Mouse (Mus musculus): ENCODE measurements around the gene Gja4. TPM values are rescaled to one million over a fixed set of nuclear protein-coding genes. Genes with fewer than 3 reads are reported as not detected.

Gene Gja4
- polyA plus RNA-seq, 1 experiment from 2014 or later = 42.2 TPM

DNA sequence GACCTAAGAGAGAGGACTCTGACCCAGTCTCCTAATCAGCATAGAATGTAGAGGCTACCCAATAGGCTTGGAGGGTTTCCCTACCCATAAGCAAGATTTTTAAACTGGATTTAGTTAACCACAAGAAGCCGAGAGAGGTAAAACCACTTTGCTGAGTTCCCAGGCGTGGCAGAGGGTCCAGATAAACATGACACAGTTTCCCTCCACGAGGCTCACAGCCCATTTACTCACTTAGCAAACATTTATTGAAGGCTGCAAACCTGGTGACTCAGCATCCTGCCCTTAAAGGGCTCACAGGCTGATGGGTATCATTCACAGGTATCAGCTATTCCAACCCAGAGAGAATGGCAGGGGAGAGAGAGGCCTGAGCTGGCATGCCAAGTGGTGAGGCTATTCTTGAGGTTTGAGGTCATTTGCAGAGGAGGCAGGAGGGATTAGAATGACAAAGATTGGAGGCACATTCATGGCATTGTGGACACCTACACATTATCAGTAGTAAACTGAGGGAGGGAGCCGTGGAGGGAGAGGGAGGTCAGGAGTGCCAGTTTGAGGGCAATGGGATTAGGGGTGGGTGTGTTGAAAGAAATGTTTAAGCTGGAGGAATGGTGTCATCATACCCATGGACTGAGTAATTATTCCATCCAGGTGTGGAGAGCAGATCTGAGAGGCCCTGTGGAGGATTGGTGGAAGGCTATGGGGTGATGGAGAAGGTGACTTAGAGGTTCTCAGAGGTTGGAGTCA, 35.9 kb upstream of the Gja4 start:
- no peak overlapping the region for H3K4me3 ChIP-seq (ENCODE audit: control insufficient read depth in 1 of 2, insufficient read depth in 1 of 2, low read depth in 1 of 2, low read length in 2 of 2)
- H3K27ac ChIP-seq (replicated peaks in 1 of 2; ENCODE audit: control insufficient read depth in 1 of 2, insufficient read depth in 1 of 2, low read depth in 2 of 2, low read length in 2 of 2) = no peak overlapping the region
- H3K4me2 ChIP-seq (ENCODE audit: low read length) = no peak overlapping the region
- H3K9me3 ChIP-seq (ENCODE audit: control insufficient read depth, low read length) = no peaks in the 10 kb centered on the region
- no peaks in the 10 kb centered on the region for H3K27me3 ChIP-seq (ENCODE audit: control insufficient read depth, insufficient read depth, low read length)
- no peak for ATAC-seq (ENCODE audit: insufficient number of reproducible peaks, insufficient read depth, low FRiP score, low read depth)
- no peak overlapping the region for H3K9ac ChIP-seq (ENCODE audit: low read length)
- H3K36me3 ChIP-seq (ENCODE audit: control insufficient read depth, insufficient read depth, low read length) = no peaks in the 10 kb centered on the region
- WGBS = 56% methylated on average over 4 of the region's 4 CpGs
- H3K4me1 ChIP-seq (ENCODE audit: control insufficient read depth in 2 of 2, insufficient read depth in 2 of 2, low read length in 2 of 2) = peaks cover 12 to 14% of the 10 kb centered on the region in 2 experiments

- no peaks in the 10 kb centered on the region for H3K9me3 ChIP-seq (ENCODE audit: control insufficient read depth, low read length)
- WGBS = 56% methylated on average over 5 of the region's 5 CpGs
- no peak overlapping the region for H3K27ac ChIP-seq (replicated peaks in 1 of 2; ENCODE audit: control insufficient read depth in 1 of 2, insufficient read depth in 1 of 2, low read depth in 2 of 2, low read length in 2 of 2)
- no peak for ATAC-seq (ENCODE audit: insufficient number of reproducible peaks, insufficient read depth, low FRiP score, low read depth)
- H3K4me1 ChIP-seq (ENCODE audit: control insufficient read depth in 2 of 2, insufficient read depth in 2 of 2, low read length in 2 of 2) = no peaks in the 10 kb centered on the region
- no peaks in the 10 kb centered on the region for H3K27me3 ChIP-seq (ENCODE audit: control insufficient read depth, insufficient read depth, low read length)
- no peak overlapping the region for H3K4me2 ChIP-seq (ENCODE audit: low read length)
- H3K36me3 ChIP-seq (ENCODE audit: control insufficient read depth, insufficient read depth, low read length) = no peaks in the 10 kb centered on the region
- H3K4me3 ChIP-seq (ENCODE audit: control insufficient read depth in 1 of 2, insufficient read depth in 1 of 2, low read depth in 1 of 2, low read length in 2 of 2) = no peak overlapping the region
- H3K9ac ChIP-seq (ENCODE audit: low read length) = no peak overlapping the region
Measured at GRCm38 (mm10) chr4:127345000-127345399, 31.2 kb upstream of the Gja4 start.

DNA sequence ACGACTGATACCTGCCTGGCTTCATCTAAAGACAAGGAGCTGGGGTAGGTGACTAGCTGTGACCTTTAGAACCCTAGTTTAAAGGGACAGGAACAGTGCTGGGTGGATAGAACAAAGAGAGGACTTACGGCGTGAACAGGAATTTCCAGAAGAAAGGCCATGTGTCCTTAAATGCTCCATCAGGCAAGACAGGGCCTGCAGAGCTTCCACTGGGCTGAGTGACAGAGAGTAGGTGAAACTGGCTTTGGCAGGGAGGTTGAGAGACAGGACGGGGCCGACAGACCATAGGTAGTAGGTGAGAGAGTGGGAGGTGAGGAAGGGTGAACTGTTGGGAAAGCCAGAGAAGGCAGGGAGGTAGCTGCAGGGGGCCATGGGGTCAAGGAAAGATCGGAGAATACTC, 27.5 kb upstream of the Gja4 start:
- no peak overlapping the region for H3K9ac ChIP-seq (ENCODE audit: low read length)
- H3K27ac ChIP-seq (replicated peaks in 1 of 2; ENCODE audit: control insufficient read depth in 1 of 2, insufficient read depth in 1 of 2, low read depth in 2 of 2, low read length in 2 of 2) = no peak overlapping the region
- H3K4me1 ChIP-seq (ENCODE audit: control insufficient read depth in 2 of 2, insufficient read depth in 2 of 2, low read length in 2 of 2) = no peaks in the 10 kb centered on the region
- H3K4me2 ChIP-seq (ENCODE audit: low read length) = no peak overlapping the region
- H3K27me3 ChIP-seq (ENCODE audit: control insufficient read depth, insufficient read depth, low read length) = no peaks in the 10 kb centered on the region
- no peaks in the 10 kb centered on the region for H3K9me3 ChIP-seq (ENCODE audit: control insufficient read depth, low read length)
- H3K36me3 ChIP-seq (ENCODE audit: control insufficient read depth, insufficient read depth, low read length) = no peaks in the 10 kb centered on the region
- WGBS = 45% methylated on average over 6 of the region's 6 CpGs
- ATAC-seq (ENCODE audit: insufficient number of reproducible peaks, insufficient read depth, low FRiP score, low read depth) = no peak
- H3K4me3 ChIP-seq (ENCODE audit: control insufficient read depth in 1 of 2, insufficient read depth in 1 of 2, low read depth in 1 of 2, low read length in 2 of 2) = no peak overlapping the region

DNA sequence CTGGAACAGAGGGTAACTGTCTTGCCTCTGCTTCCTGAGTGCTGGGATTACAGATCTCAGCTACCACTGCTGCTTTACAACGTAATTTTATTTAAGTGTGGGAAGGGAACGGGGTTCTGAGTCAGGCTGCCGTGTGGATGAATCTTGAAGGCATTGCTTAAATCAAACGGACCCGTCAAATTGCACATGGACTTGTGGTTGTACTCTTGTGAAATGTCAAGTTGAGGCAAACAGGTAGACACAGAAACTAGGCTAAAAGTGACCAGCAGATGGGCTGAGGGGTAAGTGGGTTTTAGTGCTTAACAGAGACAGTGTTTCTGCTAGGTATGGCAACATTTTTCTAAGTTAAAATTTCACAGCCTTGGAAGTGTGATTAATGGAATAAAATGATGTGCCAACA, 23.8 kb upstream of the Gja4 start:
- Histone ChIP-seq H3K4me3 (ENCODE audit: control insufficient read depth in 1 of 2, insufficient read depth in 1 of 2, low read depth in 1 of 2, low read length in 2 of 2) (no peak overlapping the region), H3K9ac (ENCODE audit: low read length) (no peak overlapping the region), H3K9me3 (ENCODE audit: control insufficient read depth, low read length) (no peaks in the 10 kb centered on the region), H3K4me2 (ENCODE audit: low read length) (no peak overlapping the region), H3K27ac (replicated peaks in 1 of 2; ENCODE audit: control insufficient read depth in 1 of 2, insufficient read depth in 1 of 2, low read depth in 2 of 2, low read length in 2 of 2) (no peak overlapping the region), H3K27me3 (ENCODE audit: control insufficient read depth, insufficient read depth, low read length) (peaks cover 4% of the 10 kb centered on the region), H3K36me3 (ENCODE audit: control insufficient read depth, insufficient read depth, low read length) (no peaks in the 10 kb centered on the region), H3K4me1 (ENCODE audit: control insufficient read depth in 2 of 2, insufficient read depth in 2 of 2, low read length in 2 of 2) (no peaks in the 10 kb centered on the region)
- no peak for ATAC-seq (ENCODE audit: insufficient number of reproducible peaks, insufficient read depth, low FRiP score, low read depth)
- WGBS = 87% methylated on average over 5 of the region's 5 CpGs

DNA sequence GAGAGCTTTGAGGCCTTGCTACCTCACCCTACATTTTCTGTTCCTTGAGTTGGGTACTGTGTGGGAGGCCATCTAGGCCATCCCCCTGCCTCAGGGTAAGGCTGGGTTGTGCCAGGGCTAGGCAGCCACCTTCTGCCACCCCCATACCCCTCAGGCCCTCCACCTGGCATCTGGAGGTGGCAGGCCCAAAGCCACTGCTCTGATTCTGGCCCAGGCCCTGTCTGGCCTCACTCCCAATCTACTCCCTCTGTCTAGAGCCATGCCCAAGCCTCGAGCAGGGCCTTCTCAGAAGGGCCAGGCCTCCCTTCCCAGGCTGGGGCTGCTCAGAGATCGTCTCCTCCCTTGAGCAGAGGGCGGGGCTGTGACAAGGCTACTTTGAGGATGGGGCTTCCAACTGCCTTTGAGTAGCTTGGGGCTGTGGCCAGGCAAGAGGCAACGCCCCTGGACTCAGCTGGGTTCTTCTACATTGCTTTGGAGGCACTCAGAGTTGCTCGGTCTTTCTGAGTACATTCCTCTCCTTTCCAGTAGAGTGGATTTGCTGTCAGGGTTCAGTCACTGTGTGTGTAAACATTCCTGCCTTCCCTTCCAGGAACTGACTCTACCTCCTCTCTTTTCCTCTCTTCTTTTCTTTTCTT, 21.1 kb upstream of the Gja4 start:
- H3K4me1 ChIP-seq (ENCODE audit: control insufficient read depth in 2 of 2, insufficient read depth in 2 of 2, low read length in 2 of 2) = peaks cover 5 to 7% of the 10 kb centered on the region in 2 experiments; a peak in 3 of 4 replicates
- H3K9ac ChIP-seq (ENCODE audit: low read length) = no peak overlapping the region
- H3K4me2 ChIP-seq (ENCODE audit: low read length) = no peak overlapping the region
- peaks cover 31% of the 10 kb centered on the region for H3K27me3 ChIP-seq (ENCODE audit: control insufficient read depth, insufficient read depth, low read length)
- H3K4me3 ChIP-seq (ENCODE audit: control insufficient read depth in 1 of 2, insufficient read depth in 1 of 2, low read depth in 1 of 2, low read length in 2 of 2) = no peak overlapping the region
- 32% methylated on average over 5 of the region's 5 CpGs for WGBS
- H3K36me3 ChIP-seq (ENCODE audit: control insufficient read depth, insufficient read depth, low read length) = no peaks in the 10 kb centered on the region
- no peak overlapping the region for H3K27ac ChIP-seq (replicated peaks in 1 of 2; ENCODE audit: control insufficient read depth in 1 of 2, insufficient read depth in 1 of 2, low read depth in 2 of 2, low read length in 2 of 2)
- ATAC-seq (ENCODE audit: insufficient number of reproducible peaks, insufficient read depth, low FRiP score, low read depth) = no peak
- no peaks in the 10 kb centered on the region for H3K9me3 ChIP-seq (ENCODE audit: control insufficient read depth, low read length)

DNA sequence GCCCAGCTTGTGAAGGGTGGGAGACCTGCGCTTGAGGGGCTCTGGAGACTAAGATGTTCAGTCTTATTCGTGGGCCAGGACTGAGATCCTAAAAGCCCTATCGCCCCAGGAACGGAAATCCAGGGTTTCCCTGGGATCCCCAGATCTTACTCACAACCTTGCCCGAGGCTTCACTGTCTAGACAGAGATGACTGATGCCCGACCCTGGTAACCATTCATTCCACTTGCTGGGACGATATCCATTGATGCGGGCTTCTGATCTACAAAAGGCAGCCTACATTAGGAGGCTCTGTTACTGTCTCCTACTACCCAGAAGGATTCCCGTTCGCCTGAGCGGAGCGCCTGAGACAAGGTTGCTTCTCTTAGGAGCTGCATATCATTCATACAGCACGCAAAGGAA, 17.3 kb upstream of the Gja4 start:
- H3K27me3 ChIP-seq (ENCODE audit: control insufficient read depth, insufficient read depth, low read length) = peaks cover 64% of the 10 kb centered on the region
- H3K4me3 ChIP-seq (ENCODE audit: control insufficient read depth in 1 of 2, insufficient read depth in 1 of 2, low read depth in 1 of 2, low read length in 2 of 2) = no peak overlapping the region
- 27% methylated on average over 13 of the region's 13 CpGs for WGBS
- H3K4me2 ChIP-seq (ENCODE audit: low read length) = no peak overlapping the region
- H3K9me3 ChIP-seq (ENCODE audit: control insufficient read depth, low read length) = no peaks in the 10 kb centered on the region
- H3K9ac ChIP-seq (ENCODE audit: low read length) = no peak overlapping the region
- no peak for ATAC-seq (ENCODE audit: insufficient number of reproducible peaks, insufficient read depth, low FRiP score, low read depth)
- no peak overlapping the region for H3K27ac ChIP-seq (replicated peaks in 1 of 2; ENCODE audit: control insufficient read depth in 1 of 2, insufficient read depth in 1 of 2, low read depth in 2 of 2, low read length in 2 of 2)
- no peaks in the 10 kb centered on the region for H3K36me3 ChIP-seq (ENCODE audit: control insufficient read depth, insufficient read depth, low read length)
- H3K4me1 ChIP-seq (ENCODE audit: control insufficient read depth in 2 of 2, insufficient read depth in 2 of 2, low read length in 2 of 2) = peaks cover 5 to 10% of the 10 kb centered on the region in 2 experiments; a peak in 3 of 4 replicates

GRCm38 (mm10) chr4:127330181-127331100, 16.6 kb upstream of the Gja4 start, which contains the start of gene Gjb3:
Gene Gjb3, minus strand, starts transcription at chr4:127330844.
- no peak for ATAC-seq (ENCODE audit: insufficient number of reproducible peaks, insufficient read depth, low FRiP score, low read depth)
- H3K4me3 ChIP-seq (ENCODE audit: control insufficient read depth in 1 of 2, insufficient read depth in 1 of 2, low read depth in 1 of 2, low read length in 2 of 2) = peak within 1 kb of the TSS in 1 of 2 experiments; percentile 13; a peak in 2 of 4 replicates
- no peaks in the 10 kb centered on the region for H3K36me3 ChIP-seq (ENCODE audit: control insufficient read depth, insufficient read depth, low read length)
- peaks cover 5 to 10% of the 10 kb centered on the region in 2 experiments; a peak in 3 of 4 replicates for H3K4me1 ChIP-seq (ENCODE audit: control insufficient read depth in 2 of 2, insufficient read depth in 2 of 2, low read length in 2 of 2)
- H3K9ac ChIP-seq (ENCODE audit: low read length) = no peak within 1 kb of the TSS
- no peak within 1 kb of the TSS for H3K27ac ChIP-seq (replicated peaks in 1 of 2; ENCODE audit: control insufficient read depth in 1 of 2, insufficient read depth in 1 of 2, low read depth in 2 of 2, low read length in 2 of 2)
- peaks cover 71% of the 10 kb centered on the region for H3K27me3 ChIP-seq (ENCODE audit: control insufficient read depth, insufficient read depth, low read length)
- H3K9me3 ChIP-seq (ENCODE audit: control insufficient read depth, low read length) = no peaks in the 10 kb centered on the region
- peak within 1 kb of the TSS; percentile 53 for H3K4me2 ChIP-seq (ENCODE audit: low read length)
- WGBS = 2% methylated on average over 48 of the region's 49 CpGs
